Mouse (Mus musculus): ENCODE measurements at regions not wholly inside any gene's neighbourhood (a gene's known extent, or its start where the extent isn't known, plus 50 kb on each side); places are given as distances from the start of the nearest gene placed in this dataset.

DNA sequence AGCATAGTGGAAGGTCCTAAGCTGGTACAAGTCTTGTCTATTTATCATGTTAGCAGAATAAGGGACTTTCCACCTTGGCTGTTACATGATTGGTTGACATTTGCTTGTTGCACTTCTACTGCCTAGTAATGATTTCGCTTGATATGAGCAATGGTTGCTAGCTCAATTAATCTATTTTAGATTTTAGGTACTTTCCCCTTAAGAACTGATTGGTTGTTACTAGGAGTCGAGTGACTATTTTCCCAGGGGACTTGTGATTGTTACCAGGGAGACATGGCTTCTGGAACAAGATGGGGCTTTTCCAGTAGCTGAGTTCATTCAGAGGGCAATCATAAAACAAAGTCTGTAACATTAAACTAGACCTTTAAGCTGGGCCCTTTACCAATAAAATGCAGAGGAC, 100.9 kb downstream of the Nup35 start:
- DNase-seq = no peak

- no peak for DNase-seq
Measured at GRCm38 (mm10) chr2:80724085-80724484, 107.0 kb downstream of the Nup35 start.

GRCm38 (mm10) chr2:80731324-80731723, 114.3 kb downstream of the Nup35 start:
- DNase-seq = no peak

DNA sequence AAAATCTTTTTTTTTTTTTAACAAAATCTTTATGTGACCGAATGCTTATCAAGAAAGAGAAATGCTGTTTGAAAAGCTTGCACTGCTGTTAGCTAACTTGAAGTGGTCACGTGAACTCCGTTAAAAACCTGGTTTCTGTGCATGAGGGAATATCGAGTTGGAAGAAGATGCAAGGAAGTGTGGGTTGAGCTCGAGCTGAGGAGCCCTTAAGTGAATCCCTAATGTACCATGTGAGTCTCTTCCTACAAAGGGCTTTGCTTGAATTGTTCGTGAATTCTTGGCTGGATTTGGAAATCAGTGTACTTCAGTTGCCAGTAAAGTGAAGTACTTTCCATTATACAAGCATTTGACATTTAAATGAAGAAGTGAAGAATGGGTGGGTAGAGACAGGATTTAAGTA, 129.7 kb downstream of the Nup35 start:
- DNase-seq = no peak

DNA sequence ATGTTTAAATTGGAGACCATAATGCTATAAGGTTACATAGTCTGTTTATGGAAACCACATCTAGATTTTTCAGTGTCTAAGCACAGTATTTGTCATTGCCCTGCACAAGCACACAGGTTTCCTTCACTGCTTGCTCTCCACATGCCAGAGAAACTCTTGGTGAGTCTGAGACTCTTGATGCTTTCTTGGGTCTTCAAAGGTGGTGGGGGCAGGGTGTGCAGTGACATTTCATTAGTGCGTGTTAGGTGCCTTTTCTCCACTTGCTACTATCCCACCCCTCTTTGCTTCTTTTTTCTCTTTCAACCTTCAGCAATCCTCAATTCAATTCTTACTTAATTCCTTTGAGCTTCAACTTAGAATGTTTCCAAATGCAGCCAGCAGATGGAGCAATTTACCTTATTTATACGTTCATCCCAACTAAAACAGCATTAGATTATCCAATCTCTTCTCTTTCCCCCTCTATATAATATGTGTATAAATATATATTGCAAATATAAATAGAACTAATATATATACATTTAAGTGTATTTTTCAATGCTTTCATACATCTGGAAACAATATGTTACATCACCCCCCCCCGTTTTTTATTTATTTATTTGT, 145.1 kb downstream of the Nup35 start:
- DNase-seq = peak; percentile 35

DNA sequence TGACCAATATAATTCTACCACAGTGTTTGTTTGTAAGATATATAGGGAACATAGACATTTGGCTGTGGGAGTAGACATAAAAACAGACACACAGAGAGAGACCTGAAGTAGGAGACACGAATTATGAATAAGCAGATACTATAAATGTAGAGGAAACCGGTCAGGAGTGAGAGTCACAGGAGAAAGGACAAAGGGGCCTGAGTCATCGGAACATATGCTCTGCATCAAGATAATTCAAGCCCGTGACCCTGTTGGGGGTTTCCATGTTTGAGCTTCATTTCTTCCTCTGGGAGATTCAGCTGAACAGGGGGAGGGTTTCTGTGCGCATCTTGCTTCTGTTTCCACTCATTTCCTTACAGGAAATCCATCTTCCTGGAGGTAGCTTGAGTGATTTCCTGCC, 154.1 kb downstream of the Nup35 start:
- DNase-seq = no peak

DNA sequence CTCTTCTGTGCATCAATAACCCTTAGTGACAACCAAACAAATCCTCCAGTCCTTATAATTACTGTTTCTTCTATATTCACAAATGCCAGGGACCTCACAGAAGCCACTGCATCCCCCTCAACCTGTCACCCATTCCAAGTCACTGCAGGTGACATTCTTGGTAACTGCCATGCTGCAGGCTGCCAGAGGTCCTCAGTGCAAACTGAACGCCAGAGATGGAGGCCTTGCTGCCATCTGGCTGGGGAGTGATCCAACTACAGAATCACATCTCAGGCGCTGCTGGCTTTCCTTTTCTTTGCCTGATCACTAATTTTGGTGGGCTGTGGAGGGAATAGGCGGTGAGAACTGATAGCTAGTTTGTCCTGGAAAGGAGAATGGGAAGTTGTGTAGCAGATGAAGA, 155.4 kb downstream of the Nup35 start:
- no peak for DNase-seq

- no peak for DNase-seq
Measured at GRCm38 (mm10) chr2:80786370-80786769, 169.3 kb downstream of the Nup35 start.

- DNase-seq = peak; percentile 5
Measured at GRCm38 (mm10) chr2:80793345-80794147, 176.5 kb downstream of the Nup35 start.

- DNase-seq = no peak
Measured at GRCm38 (mm10) chr2:80794148-80794507, 177.1 kb downstream of the Nup35 start.

- DNase-seq = no peak
Measured at GRCm38 (mm10) chr2:80819268-80819667, 202.2 kb downstream of the Nup35 start.

DNA sequence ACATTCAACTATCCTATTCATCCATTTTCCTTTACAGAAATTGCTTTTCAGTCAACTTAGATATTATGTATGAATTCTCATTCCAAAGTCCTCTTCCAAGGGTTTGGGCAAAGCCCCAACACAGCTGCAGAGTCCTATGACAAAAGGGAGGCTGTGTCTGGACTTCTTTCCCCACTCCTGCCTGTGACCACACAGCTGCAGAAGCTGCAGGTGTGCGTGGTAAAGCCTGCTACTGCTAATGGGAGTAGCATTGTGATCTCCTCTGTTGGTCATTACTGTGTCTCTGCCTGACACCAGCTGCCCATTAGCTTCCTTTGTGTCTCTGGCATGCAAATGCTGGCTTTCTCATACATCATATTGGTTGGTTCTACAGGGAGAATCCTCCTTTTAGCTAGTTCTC, 234.0 kb downstream of the Nup35 start:
- no peak for DNase-seq

GRCm38 (mm10) chr2:80855214-80855613, 238.2 kb downstream of the Nup35 start:
- no peak for DNase-seq

- no peak for DNase-seq
Measured at GRCm38 (mm10) chr2:80870046-80870445, 253.0 kb downstream of the Nup35 start.

DNA sequence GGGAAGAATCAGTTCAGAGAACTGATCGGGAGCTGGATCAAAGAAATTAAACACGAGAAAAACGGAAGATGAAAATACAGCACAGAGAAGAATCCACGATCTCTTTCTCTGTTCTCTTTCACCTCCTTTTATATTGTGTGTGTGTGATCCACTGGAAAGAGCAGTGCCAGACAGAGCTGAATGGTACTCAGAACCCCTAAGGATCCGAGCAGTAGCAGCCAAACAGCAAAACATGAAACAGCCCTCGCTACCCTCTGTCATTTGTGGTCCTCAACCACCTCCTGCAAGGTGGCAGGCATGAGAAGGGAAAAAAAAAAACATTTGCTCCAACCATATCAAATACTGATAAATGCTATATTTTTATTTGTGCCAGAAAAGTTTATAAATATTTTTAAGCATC, 253.4 kb downstream of the Nup35 start:
- no peak for DNase-seq

GRCm38 (mm10) chr2:80871356-80871755, 254.3 kb downstream of the Nup35 start:
- no peak for DNase-seq

GRCm38 (mm10) chr2:80878437-80878836, 261.4 kb downstream of the Nup35 start:
- DNase-seq = no peak

DNA sequence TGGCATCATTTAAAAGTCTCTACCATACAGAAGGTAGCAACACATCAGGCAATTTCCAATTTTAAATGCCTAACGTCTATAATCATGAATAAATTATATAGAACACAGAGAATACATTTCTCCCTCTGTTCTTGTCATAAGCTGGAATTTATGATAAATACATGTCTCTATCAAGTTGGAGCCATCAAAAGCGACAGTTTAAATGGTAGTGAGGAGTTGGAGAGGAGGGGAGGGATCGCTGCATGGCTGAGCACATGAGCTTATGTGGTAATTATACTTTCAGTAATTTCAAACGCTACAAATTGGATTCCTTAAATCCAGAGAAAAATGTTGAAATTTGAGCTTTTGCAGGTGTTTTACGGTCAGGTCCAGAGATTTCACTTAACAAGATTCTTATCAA, 267.2 kb downstream of the Nup35 start:
- no peak for DNase-seq

GRCm38 (mm10) chr2:80902050-80902449, 285.0 kb downstream of the Nup35 start:
- DNase-seq = no peak

- DNase-seq = no peak
Measured at GRCm38 (mm10) chr2:80913478-80913877, 296.4 kb downstream of the Nup35 start.

GRCm38 (mm10) chr2:80945521-80945920, 328.5 kb downstream of the Nup35 start:
- DNase-seq = no peak

DNA sequence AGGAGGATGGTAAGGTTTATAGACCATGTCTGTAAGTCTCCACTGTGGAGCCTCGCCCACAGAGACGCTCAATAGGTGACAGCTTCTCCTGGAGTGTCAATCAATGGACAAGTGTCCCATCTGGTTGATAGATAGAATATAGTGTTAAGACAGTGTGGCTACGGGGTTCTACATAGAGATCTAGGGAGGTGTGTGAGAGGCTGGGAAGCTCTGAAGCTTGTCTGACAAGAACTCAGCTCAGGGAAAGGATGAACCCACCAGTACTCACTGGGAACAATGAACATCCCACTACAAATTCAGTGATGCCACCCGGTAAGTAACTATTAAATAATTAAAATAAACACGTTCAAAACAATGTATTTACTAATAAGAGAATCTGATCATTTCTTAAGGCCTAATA, 349.7 kb downstream of the Nup35 start:
- DNase-seq = no peak

GRCm38 (mm10) chr2:80967260-80967659, 350.2 kb downstream of the Nup35 start:
- no peak for DNase-seq

- peak; percentile 7 for DNase-seq
Measured at GRCm38 (mm10) chr2:80969354-80969753, 352.3 kb downstream of the Nup35 start.

Data from adrenal gland, postnatal 14 days (tissue).